Mouse (Mus musculus) G1E (cell line): ENCODE measurements at regions not wholly inside any gene's neighbourhood (a gene's known extent, or its start where the extent isn't known, plus 50 kb on each side); places are given as distances from the start of the nearest gene placed in this dataset.

ENCODE experiments used
- CTCF ChIP-seq: IDR thresholded peaks from 2 replicates; pipeline ENCODE4 v1.5.1; 2012; ENCODE audit warnings: low read depth, low read length, inconsistent platforms, mixed read lengths
- GATA1 ChIP-seq: IDR thresholded peaks from 2 replicates; pipeline ENCODE4 v1.6.1; 2012; ENCODE audit warnings: borderline replicate concordance, low read length, inconsistent platforms, mixed read lengths
- GATA2 ChIP-seq: IDR thresholded peaks from 2 replicates; pipeline ENCODE4 v1.6.1; 2012; ENCODE audit warnings: low read depth, low read length, inconsistent platforms, borderline replicate concordance
- POLR2AphosphoS5 ChIP-seq: IDR thresholded peaks from 2 replicates; pipeline ENCODE4 v1.6.1; 2012; ENCODE audit warnings: low read depth, low read length, inconsistent platforms; ENCODE audit not compliant: insufficient replicate concordance
- TAL1 ChIP-seq: conservative IDR thresholded peaks from 2 replicates; pipeline ENCODE4 v1.6.1; 2012; ENCODE audit warnings: low read depth, low read length, inconsistent platforms, mixed read lengths

DNA sequence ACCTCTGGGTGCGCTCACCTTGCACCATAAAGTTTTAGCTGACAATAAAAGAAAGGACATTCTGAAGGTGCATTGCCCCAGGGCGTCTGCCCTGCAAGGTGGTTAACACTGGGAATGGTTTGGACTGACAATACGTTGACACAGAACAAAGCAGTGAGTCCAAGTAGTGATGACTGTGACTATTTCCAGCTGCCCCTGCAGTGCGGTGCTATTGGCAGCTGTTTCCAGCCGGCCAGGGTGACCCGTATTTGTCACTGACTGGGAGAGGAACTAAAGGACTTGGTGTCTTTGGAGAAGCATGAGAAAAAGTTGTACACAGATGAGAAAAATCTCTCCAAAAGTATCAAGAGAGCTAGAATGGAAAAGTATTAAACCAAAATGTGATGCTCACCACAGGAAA, 52.0 kb upstream of the Vtcn1 start:
- TF ChIP-seq CTCF (no peak), GATA1 (no peak), TAL1 (no peak), GATA2 (no peak), POLR2AphosphoS5 (no peak)
